Mouse (Mus musculus) G1E (cell line): ENCODE measurements at regions not wholly inside any gene's neighbourhood (a gene's known extent, or its start where the extent isn't known, plus 50 kb on each side); places are given as distances from the start of the nearest gene placed in this dataset.

Source experiments
- CTCF ChIP-seq: IDR thresholded peaks from 2 replicates; pipeline ENCODE4 v1.5.1; 2012; ENCODE audit warnings: low read depth, low read length, inconsistent platforms, mixed read lengths
- GATA2 ChIP-seq: IDR thresholded peaks from 2 replicates; pipeline ENCODE4 v1.6.1; 2012; ENCODE audit warnings: low read depth, low read length, inconsistent platforms, borderline replicate concordance
- TAL1 ChIP-seq: conservative IDR thresholded peaks from 2 replicates; pipeline ENCODE4 v1.6.1; 2012; ENCODE audit warnings: low read depth, low read length, inconsistent platforms, mixed read lengths

- no peak for TF ChIP-seq CTCF
- TF ChIP-seq GATA2: no peak
- TF ChIP-seq TAL1: no peak
These were observed 124.2 kb upstream of the Gnai1 start for GRCm38 (mm10) chr5:18484376-18484775.
